Mouse (Mus musculus): ENCODE measurements around the gene Wdr59. TPM values are rescaled to one million over a fixed set of nuclear protein-coding genes. Genes with fewer than 3 reads are reported as not detected.

Gene Wdr59
- total and polyA plus RNA-seq, 2 experiments, result 4.8 to 5.3 TPM

- no peak for DNase-seq (ENCODE audit: extremely low read depth, low read depth, low spot score)
- H3K27ac ChIP-seq (replicated peaks; ENCODE audit: insufficient read depth, low read depth, low read length), result peak overlapping the region; percentile 95
- peaks cover 19% of the 10 kb centered on the region for H3K4me1 ChIP-seq (ENCODE audit: control insufficient read depth, insufficient read depth, low read length)
These were observed 15.3 kb upstream of the Wdr59 start for GRCm38 (mm10) chr8:111536978-111537764.

DNA sequence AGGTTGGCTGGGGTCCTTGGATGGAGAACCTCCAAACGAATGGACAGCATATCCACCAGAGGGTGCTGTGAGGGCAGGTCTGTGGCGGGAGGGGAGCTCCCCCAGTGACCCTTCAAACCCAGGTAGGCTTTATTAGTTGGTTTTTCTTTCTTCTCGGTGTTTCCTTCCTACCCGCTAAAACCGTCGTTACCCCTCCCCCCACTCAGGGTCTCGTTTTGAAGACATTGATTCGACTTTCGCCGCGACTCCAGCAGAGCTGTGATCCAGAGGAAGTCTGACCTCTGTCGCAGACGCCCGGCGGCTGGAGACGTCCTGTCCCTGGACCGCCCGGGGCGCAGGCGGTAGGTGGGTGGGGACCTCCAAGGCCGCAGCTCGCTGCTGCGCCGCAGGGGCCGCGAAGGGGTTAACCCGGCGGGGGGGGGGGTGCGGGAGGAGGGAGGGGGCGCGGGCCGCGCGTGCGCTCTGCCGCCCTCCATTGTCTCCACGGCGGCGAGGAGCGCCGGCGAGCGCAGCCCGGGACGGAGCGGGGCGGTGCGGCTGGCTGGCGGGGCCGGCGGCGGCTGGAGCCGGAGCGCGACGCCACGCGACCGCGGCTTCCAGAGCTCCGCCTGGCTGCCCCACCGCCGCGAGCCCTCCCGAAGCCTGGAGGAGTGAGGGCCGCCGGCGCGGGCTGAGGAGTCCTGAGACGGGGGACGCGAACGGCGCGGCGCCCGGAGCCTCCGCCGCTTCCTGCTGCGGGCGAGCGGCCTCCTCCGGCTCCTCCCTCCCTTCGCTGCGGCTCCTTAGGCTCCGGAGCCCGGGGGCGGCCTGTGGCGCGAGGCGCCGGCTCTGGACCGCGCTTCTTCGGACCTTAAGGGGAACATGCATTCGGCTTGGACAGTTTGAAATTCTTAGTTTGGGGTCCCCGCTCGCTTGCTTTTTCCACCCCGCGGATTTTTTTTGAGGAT, 14.4 kb upstream of the Wdr59 start, which contains the start of gene Znrf1:
Gene Znrf1 (plus strand): TSS at position 67 of the 947 bp plus-strand sequence.
- 2% methylated on average over 66 of the region's 100 CpGs for WGBS
- Histone ChIP-seq H3K4me1 (ENCODE audit: control insufficient read depth, insufficient read depth, low read length) (peaks cover 19% of the 10 kb centered on the region), H3K27ac (replicated peaks; ENCODE audit: insufficient read depth, low read depth, low read length) (peak within 1 kb of the TSS; percentile 99), H3K4me3 (ENCODE audit: insufficient read depth, low read depth, low read length) (peak within 1 kb of the TSS; percentile 67), H3K79me2 (ENCODE audit: control insufficient read depth, insufficient read depth, low read length) (peaks cover 23% of the 10 kb centered on the region), H3K27me3 (ENCODE audit: control insufficient read depth, insufficient read depth, low read length) (no peaks in the 10 kb centered on the region), H3K9ac (ENCODE audit: low read depth, low read length) (peak within 1 kb of the TSS; percentile 99), H3K36me3 (ENCODE audit: control insufficient read depth, insufficient read depth, low read length) (peaks cover 5% of the 10 kb centered on the region; the same call in 1 of the 2 replicates)
- TF ChIP-seq CTCF (IDR thresholded peaks at IDR 0.05; ENCODE audit: low read depth, low read length) (peak; percentile 65), POLR2A (IDR thresholded peaks at IDR 0.05; ENCODE audit: extremely low read depth, insufficient read depth, low read length) (0 out of 2 replicates have a peak, but pooled peaks have one; percentile 31)
- DNase-seq (ENCODE audit: extremely low read depth, low read depth, low spot score), result peak; percentile 55

More at GRCm38 (mm10) chr8:111536978-111537764, 15.3 kb upstream of the Wdr59 start:
- no peak for TF ChIP-seq POLR2A (IDR thresholded peaks at IDR 0.05; ENCODE audit: extremely low read depth, insufficient read depth, low read length)
- TF ChIP-seq CTCF (IDR thresholded peaks at IDR 0.05; ENCODE audit: low read depth, low read length), result no peak
- peak overlapping the region; percentile 67 for H3K4me3 ChIP-seq (ENCODE audit: insufficient read depth, low read depth, low read length)
- H3K79me2 ChIP-seq (ENCODE audit: control insufficient read depth, insufficient read depth, low read length), result peaks cover 27% of the 10 kb centered on the region
- peak overlapping the region; percentile 99 for H3K9ac ChIP-seq (ENCODE audit: low read depth, low read length)
- H3K27me3 ChIP-seq (ENCODE audit: control insufficient read depth, insufficient read depth, low read length), result no peaks in the 10 kb centered on the region
- 4% methylated on average over 64 of the region's 64 CpGs for WGBS
- peaks cover 5% of the 10 kb centered on the region; the same call in 1 of the 2 replicates for H3K36me3 ChIP-seq (ENCODE audit: control insufficient read depth, insufficient read depth, low read length)

DNA sequence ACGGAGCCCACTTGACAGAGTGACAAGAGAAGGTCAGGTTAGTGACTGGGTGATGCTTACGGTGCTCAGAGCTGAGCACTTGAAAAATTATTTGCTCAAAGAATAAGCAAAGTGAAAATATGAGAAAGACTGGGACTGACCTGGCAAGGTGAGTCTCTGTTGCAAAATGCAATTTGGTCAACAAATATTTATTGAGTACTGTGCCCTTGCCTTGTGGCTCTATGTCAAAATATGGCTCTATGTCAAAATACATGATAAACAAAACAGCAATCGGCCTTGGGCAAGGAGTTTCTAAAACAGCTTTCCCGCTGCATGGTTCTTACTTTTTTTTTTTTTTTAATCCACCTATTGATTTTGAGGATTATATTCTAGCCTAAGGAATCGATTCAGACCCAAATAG, 13.6 kb upstream of the Wdr59 start:
- Histone ChIP-seq H3K4me3 (ENCODE audit: insufficient read depth, low read depth, low read length) (no peak overlapping the region), H3K79me2 (ENCODE audit: control insufficient read depth, insufficient read depth, low read length) (peaks cover 15% of the 10 kb centered on the region), H3K27me3 (ENCODE audit: control insufficient read depth, insufficient read depth, low read length) (no peaks in the 10 kb centered on the region), H3K27ac (replicated peaks; ENCODE audit: insufficient read depth, low read depth, low read length) (peak overlapping the region; percentile 86), H3K9ac (ENCODE audit: low read depth, low read length) (peak overlapping the region; percentile 46; the same call in 1 of the 2 replicates), H3K36me3 (ENCODE audit: control insufficient read depth, insufficient read depth, low read length) (peaks cover under 1% of the 10 kb centered on the region; the same call in 1 of the 2 replicates), H3K4me1 (ENCODE audit: control insufficient read depth, insufficient read depth, low read length) (peaks cover 19% of the 10 kb centered on the region)
- WGBS, result 9% methylated on average over 5 of the region's 5 CpGs
- peak; percentile 92 for DNase-seq (ENCODE audit: extremely low read depth, low read depth, low spot score)
- TF ChIP-seq CTCF (IDR thresholded peaks at IDR 0.05; ENCODE audit: low read depth, low read length) (no peak), POLR2A (IDR thresholded peaks at IDR 0.05; ENCODE audit: extremely low read depth, insufficient read depth, low read length) (no peak)

- Histone ChIP-seq H3K27ac (replicated peaks; ENCODE audit: insufficient read depth, low read depth, low read length) (no peak overlapping the region), H3K36me3 (ENCODE audit: control insufficient read depth, insufficient read depth, low read length) (no peaks in the 10 kb centered on the region), H3K9ac (ENCODE audit: low read depth, low read length) (no peak overlapping the region), H3K27me3 (ENCODE audit: control insufficient read depth, insufficient read depth, low read length) (no peaks in the 10 kb centered on the region), H3K4me3 (ENCODE audit: insufficient read depth, low read depth, low read length) (no peak overlapping the region), H3K4me1 (ENCODE audit: control insufficient read depth, insufficient read depth, low read length) (peaks cover 7% of the 10 kb centered on the region; the same call in 1 of the 2 replicates), H3K79me2 (ENCODE audit: control insufficient read depth, insufficient read depth, low read length) (peaks cover 13% of the 10 kb centered on the region)
- TF ChIP-seq CTCF (IDR thresholded peaks at IDR 0.05; ENCODE audit: low read depth, low read length), result no peak
- TF ChIP-seq POLR2A (IDR thresholded peaks at IDR 0.05; ENCODE audit: extremely low read depth, insufficient read depth, low read length), result no peak
- WGBS, result 34% methylated on average over 4 of the region's 4 CpGs
- DNase-seq (ENCODE audit: extremely low read depth, low read depth, low spot score), result peak; percentile 75
These were observed 11.6 kb upstream of the Wdr59 start for GRCm38 (mm10) chr8:111533503-111533902.

DNA sequence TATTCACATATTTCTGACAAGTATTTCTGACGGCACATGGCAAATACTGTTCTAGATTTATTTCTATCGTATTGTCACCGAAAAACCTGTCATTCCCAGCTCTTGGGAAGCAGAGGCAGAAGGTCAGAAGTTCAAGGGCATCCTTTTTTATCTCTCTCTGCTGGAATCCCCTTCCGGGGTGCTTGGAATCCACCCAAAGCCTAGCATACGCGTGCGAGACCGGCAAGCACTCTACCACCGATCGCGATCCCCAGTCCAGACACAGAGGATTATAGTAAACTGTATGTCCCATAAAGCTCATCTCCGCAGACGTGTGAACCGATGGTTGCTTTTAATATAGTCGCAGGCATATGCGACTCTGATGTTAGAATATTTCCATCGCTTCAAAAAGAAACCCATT, 9.7 kb upstream of the Wdr59 start:
- no peak overlapping the region for H3K4me3 ChIP-seq (ENCODE audit: insufficient read depth, low read depth, low read length)
- TF ChIP-seq POLR2A (IDR thresholded peaks at IDR 0.05; ENCODE audit: extremely low read depth, insufficient read depth, low read length) (no peak), CTCF (IDR thresholded peaks at IDR 0.05; ENCODE audit: low read depth, low read length) (no peak)
- H3K27me3 ChIP-seq (ENCODE audit: control insufficient read depth, insufficient read depth, low read length), result no peaks in the 10 kb centered on the region
- H3K79me2 ChIP-seq (ENCODE audit: control insufficient read depth, insufficient read depth, low read length), result peaks cover 3% of the 10 kb centered on the region
- H3K36me3 ChIP-seq (ENCODE audit: control insufficient read depth, insufficient read depth, low read length), result no peaks in the 10 kb centered on the region
- WGBS, result 76% methylated on average over 17 of the region's 17 CpGs
- no peak overlapping the region for H3K9ac ChIP-seq (ENCODE audit: low read depth, low read length)
- DNase-seq (ENCODE audit: extremely low read depth, low read depth, low spot score), result no peak
- peaks cover 3% of the 10 kb centered on the region; the same call in 1 of the 2 replicates for H3K4me1 ChIP-seq (ENCODE audit: control insufficient read depth, insufficient read depth, low read length)
- H3K27ac ChIP-seq (replicated peaks; ENCODE audit: insufficient read depth, low read depth, low read length), result no peak overlapping the region

Measured in liver, adult 2 months (tissue).